Mouse (Mus musculus) small intestine, adult 2 months (tissue): Measurements from ENCODE around the gene Cplx2.

Experiments used
- CTCF ChIP-seq: fragments of 200-500 bp; IDR thresholded peaks from 2 replicates; pipeline ENCODE4 v1.5.1; 2012; ENCODE audit warnings: low read depth, mild to moderate bottlenecking, control low read depth, inconsistent platforms, low read length, moderate library complexity, mixed read lengths; ENCODE audit not compliant: insufficient replicate concordance, insufficient read length; ENCODE audit errors: extremely low read depth
- POLR2A ChIP-seq: fragments of 200-500 bp; IDR thresholded peaks from 2 replicates; pipeline ENCODE4 v1.6.1; 2012; ENCODE audit warnings: low read depth, mild to moderate bottlenecking, control low read depth, inconsistent platforms, low read length, moderate library complexity

- TF ChIP-seq CTCF: no peak
- no peak for TF ChIP-seq POLR2A
These were observed 58.9 kb downstream of the Cplx2 start for GRCm38 (mm10) chr13:54430051-54430450.
